Mouse (Mus musculus): ENCODE data around the gene Stard5. TPM values are rescaled to one million over a fixed set of nuclear protein-coding genes. Genes with fewer than 3 reads are reported as not detected.

Gene Stard5
- 32.8 and 40.5 TPM in 2 replicates for total RNA-seq (2021)
- long read RNA-seq, experiment 1, transcript Stard5-201 (6 exons, 2,483 nt), result major isoform, 47 of 57 reads
- long read RNA-seq, experiment 1, partial matches to known transcripts, result 0 of 57 reads
- long read RNA-seq, experiment 1, other reads (novel, unspliced or antisense), result 10 of 57 reads
- long read RNA-seq, experiment 2, transcript Stard5-201 (6 exons, 2,483 nt), result major isoform, 38 of 42 reads
- long read RNA-seq, experiment 2, partial matches to known transcripts, result 1 of 42 reads
- long read RNA-seq, experiment 2, other reads (novel, unspliced or antisense), result 3 of 42 reads

DNA sequence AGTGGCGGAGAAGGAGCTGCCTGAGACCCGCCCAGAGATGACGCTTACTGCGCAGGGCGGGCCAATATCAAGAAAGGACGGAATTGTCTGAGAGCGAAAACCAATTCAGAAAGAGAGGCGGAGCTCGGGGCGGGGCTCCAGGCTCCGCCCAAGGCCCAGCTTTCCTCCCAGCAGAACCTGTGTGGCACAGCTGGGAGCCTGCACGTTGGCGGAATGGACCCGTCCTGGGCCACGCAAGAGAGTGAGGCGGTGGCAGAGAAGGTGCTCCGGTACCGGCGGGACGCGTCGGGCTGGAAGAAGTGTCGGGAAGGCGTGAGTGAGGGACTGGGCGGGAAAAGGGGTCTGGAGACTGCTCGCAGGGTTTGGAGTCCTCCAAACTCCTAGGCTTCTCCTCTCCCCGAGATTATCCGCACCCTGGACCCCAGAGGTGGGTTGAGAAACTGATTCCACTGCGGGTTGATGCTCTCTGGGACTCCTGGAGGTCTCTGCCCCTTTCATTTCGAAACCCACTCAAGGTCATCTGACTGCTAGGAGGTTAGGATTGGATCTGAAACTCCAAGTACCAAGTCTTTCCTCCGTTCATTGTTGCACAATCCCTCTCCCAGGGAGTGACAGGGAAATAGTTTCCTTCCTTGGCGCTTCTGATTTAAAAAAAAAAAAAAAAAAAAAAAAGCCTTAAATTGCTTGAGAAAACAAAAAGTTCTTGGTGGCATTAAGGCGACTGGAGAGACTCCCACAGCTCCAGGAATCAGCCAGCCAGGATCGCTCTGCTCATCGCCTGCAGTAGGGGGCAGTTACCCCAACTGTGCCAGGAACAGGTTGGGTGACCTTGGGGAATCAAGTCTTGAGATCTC, at the start of gene Stard5:
Gene Stard5 (plus strand): TSS at position 132 of the 854 bp plus-strand sequence.
- DNase-seq, result peak; percentile 95

DNA sequence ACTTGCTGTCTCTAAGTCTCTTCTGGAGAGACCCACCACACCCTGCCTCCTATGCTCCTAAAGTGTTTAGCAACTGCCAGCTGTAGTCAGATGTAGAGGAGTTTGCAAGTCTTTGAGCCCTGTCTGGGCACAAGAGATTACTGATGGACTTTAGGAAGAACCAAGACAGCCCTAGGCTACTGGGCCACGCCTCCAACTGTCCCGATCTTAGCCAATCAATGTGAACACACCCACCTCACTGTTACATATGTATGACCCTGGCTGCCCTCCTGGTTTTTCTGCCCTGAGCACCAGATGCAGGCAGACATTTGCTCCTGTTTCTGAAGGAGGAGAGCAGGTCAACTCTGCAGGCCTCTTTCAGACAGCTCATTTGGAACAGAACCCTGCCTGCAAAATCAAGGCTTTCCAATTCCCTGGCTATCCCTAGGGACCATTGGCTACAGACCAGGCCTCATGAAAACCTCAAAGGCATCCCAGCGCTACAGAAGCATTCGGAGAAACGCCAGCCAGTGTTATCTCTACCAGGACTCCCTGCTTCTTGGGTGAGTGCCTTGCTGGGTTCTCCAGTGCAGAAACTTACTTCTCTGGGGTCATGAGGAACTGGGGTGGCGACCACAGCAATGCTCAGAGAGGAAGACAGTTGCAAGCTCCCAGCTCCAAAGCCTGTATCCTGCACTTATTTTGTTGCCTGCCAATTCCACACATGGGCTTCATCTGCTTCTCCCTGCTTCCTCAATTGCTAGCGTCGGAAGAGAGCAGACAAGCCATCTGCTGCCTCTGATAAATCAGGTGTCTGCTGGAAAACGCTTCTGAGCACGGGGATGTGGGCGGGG, 46.9 kb upstream of the Stard5 start, which contains the start of gene Tmc3:
Gene Tmc3 (plus strand): TSS at position 289 of the 833 bp plus-strand sequence.
- DNase-seq, result peak; percentile 54

DNA sequence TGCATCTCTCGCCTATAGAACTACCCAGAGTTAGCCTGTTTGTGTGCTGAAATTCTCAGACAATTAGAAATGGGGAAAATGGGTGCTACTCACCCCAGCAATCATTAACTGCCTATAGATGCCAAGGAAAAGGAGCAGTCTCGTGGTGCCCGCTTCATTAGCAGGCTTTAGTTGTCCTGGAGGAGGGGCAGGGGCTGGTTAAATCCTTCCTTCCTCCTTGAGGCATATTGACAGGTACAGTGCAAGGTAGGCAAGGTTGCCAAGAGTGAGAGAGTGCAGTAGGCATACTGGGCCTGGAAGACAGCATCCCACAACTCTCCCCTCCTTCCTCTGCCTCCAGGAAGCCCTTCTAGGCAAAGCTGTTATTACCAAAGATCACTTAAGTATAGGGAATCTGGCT, 37.7 kb upstream of the Stard5 start:
- DNase-seq, result no peak

DNA sequence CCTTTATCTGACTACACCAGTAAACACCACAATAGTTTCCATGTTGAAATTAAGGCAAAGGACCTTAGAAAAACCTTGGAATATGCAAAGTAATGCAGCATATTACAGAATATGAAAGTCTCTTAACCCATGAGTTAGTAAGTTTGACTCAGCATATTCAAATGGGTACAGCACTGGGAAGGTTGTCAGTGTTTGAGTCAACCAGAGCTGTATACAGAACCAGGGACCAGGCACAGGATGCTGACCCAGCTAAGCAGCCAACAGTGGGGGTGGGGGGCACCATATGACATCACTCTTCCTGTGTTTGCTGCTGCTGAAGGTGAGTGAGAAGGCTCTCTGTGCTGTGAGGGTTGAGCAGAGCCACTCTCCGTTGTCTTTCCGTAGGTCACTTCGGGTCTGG, 34.7 kb upstream of the Stard5 start:
- no peak for DNase-seq

DNA sequence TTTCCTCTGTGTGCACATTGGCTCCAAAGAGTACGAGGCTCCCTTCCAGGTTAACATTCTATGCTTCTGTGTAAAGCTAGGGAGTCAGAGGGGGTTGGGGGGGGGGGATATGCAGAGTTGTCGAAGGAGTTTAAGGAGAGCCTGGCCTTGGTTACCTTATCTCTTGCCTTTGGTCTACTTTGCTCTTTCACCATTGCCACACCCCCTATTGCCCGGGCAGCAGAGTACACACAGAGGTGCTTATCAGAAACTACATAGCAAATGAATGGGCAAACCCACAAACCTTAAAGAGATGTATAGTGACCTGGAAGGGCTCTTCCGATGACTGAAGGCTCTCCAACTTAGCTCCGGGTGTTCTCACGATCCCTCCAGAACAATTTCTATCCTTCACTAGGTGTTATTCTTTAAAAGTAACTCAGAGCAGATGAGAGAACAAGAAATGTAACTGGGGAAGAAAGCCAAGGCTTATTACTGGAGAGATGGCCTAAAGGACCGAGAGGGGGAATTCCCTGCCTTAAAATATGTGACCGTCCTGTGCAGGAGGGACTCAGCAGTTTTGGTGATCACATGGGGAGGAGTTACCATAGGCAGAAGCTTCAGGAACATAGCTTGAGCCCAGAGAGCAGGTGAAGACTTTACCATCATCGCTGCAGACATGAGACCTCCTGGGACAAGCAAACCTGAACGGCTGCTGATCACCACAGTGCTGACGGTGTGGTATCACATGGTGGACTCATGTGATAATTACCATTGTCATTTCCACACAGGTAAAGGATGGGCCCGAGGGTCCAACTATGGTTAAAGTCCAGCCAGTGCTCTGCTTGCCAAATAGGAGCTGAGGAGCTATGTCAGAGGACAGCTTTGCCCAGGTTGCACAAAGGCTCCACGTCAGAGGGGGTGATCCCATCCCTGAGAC, 32.5 kb upstream of the Stard5 start:
- DNase-seq, result no peak

DNA sequence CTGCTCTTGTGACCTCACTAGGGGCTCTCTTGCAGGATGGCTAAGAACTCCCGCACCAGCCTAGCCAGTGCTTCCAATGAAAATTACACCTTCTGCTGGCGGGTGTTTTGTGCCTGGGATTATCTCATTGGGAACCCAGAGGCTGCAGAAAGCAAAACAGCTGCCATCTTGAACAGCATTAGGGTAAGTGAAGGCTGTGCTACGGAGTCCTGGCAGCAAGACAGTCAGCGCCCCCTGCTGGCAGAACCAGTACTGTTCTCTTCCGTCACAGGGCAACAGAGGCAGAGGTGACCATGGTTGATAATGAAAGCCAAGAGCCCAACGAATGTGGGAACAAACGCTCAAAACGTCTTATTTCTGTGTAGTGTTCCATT, 31.9 kb upstream of the Stard5 start:
- peak; percentile 76 for DNase-seq

DNA sequence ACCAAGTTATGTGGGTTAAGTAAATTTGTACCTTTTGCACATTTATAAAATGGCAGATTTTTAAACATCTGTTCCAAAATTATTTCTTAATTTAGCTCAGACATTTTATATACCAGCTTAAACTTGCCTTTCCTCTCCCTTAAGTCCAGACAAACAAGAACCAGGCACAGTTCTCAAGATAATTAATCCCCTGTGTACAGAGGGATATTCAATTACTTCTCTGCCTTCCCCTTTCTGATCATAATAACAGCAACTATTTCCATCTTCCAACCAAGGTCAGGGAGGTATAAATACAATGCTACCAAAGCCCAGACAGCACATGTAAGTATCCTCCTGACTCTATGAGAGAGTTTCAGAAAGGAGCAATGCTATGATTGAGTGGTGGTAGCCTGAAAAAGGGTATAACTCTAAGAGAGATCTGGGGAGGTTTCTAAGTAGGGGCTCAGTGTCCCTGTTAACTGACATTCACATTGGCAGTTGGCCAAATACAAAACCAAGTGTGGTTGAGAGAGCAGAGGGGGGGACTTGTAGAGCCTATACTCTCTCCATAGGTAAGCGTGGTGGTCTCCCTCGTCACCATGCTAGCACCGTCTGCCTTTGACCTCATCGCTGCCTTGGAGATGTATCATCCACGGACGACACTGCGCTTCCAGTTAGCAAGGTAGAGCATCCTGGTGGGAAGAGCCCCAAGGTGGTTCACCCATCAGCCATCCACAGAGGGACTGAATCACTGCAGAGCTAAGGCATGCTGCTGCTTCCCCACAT, 27.4 kb upstream of the Stard5 start:
- no peak for DNase-seq

DNA sequence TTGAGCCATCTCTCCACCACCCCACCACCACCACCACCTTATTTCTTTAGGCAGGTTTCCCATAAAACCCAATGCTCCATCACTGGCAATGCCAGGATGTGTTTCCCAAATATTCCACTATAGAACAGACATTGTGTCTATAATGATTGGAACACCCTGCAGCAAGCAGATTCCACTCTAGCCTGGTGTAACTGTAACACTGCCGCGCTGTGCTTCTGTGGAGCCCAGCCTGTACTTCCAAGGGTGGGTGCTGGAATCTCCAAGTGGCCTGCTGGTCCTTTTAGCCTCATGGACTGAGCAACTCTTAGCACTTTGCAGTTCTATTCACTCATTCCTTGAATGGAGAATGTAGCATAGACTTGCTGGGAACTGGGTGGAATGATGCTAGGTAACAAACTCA, 25.0 kb upstream of the Stard5 start:
- no peak for DNase-seq

DNA sequence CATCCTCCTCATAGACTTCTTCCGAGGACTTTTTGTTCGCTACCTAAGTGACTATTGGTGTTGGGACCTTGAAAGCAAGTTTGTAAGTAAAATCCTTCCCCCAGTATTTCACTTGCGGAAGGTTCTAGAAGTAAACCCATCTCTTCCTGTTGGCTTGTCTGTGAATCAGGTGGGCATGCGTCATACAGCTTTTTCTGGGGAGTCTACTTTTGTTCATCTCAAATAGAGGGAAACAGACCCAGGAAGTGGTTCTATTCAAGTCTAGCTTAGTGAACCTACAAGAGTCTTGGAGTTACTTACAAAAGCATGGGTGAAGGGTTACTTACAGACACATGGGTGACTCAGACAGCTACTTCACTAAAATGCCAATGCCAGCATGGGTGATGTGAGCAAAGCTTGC, 21.9 kb upstream of the Stard5 start:
- DNase-seq, result no peak

DNA sequence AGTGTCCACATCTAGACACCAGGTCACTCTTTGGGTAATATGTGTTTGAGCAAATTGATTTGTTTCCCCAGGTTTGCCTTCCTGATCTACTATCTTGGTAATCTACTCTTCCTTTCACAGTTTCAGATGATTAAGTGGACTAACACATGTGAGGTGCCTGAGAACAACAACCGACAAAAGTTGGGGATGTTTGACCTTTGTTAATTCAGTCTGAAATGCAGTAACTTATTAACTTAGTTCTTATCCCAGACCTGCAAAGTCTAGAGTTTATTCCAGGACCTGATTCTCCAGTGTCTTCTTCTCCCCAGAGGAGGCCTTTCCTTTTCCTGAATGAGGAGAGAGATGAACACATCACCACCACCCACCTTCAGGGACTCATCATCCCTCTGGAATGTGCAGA, 19.9 kb upstream of the Stard5 start:
- no peak for DNase-seq

DNA sequence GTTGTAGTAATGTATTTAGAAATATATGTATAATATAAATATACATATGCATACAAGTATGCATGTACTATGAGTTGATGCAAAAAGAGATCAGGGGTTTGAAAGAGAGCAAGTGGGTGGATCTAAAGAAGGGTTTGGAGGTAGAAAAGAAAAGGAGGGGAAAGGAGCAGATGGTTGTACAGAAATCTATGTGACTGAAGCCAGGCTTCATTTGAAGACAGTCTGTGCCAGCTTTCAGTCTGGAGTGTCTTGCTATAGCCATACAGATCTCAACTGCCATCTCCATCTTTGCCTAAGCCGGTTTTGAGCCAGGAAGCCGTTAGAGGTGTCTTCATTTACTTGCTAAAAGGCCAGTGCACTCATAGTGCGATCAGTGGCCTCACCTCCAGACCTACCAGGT, 16.5 kb upstream of the Stard5 start:
- no peak for DNase-seq

DNA sequence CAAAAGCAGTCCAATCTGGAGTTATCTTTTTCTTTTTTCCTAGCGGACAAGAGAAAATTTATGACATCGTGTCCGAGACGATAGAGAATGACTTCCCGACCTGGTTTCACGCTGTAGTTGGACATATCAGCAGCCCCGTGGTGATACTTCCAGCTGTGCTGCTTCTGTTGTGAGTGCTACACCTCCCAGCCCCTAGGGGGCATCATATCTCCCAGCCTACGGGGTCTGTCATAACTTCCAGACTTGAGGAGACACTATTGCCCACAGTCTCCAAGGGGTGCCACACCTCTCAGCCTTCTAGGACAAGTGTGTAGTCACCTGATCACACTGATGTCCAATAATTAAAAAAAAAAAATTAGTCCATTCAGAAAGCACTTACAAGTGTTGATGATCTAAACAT, 15.9 kb upstream of the Stard5 start:
- no peak for DNase-seq

DNA sequence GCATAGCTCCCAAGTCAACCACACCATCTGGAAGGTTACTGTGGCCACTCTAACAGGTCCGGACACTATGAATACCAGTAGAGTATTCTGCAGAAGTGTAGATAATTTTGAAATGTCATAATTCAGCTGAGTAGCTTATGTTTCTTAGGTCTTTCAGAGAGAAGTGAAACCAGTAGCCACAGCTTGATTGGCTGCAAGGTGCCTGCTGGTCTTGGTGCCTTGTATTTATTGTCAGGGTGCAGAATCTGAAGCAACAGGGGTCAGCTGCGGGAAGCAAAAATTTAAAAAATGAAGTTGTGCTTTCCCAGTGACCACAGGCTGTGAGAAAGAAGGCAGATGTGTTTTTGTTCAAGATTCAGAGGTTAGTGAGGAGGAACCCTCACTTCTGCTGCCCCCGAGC, 15.5 kb upstream of the Stard5 start:
- DNase-seq, result no peak

DNA sequence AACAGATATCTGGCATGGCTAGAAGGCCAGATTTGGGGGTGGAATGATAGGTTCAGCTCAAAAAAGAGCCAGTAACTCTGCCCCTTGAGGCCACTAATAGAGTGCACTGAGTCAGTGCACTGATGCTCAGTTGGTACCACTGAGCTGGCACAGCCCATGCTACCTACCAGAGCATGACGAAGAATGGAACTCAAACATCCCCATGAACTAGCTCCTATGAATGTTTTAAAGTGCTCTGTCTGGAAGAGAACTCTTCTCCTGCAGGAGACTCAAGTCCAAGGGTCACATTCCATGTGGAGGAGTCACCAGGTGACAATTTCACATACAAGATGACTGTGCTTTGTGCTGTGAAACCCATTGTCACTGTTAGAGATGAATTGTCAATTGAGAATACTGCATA, 13.1 kb upstream of the Stard5 start:
- DNase-seq, result no peak

DNA sequence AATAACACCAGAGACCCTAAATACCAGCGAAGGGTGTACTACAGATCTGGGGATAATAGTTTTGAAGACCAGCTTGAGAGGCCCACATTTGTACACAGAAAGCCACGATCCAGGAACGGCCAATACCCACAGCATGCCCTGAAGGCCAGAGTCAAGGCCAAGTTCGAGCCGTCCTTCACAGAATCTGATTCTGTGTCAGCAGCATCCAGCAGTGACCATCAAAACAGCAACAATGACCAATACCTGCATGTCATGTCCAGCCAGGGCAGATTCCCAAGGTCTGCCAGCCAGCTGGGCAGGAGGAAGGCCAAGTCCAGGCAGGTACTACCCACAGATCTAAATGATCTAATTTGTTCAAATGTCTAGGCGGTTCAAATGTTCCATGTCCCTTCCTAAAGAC, 9.2 kb upstream of the Stard5 start:
- DNase-seq, result peak; percentile 64

DNA sequence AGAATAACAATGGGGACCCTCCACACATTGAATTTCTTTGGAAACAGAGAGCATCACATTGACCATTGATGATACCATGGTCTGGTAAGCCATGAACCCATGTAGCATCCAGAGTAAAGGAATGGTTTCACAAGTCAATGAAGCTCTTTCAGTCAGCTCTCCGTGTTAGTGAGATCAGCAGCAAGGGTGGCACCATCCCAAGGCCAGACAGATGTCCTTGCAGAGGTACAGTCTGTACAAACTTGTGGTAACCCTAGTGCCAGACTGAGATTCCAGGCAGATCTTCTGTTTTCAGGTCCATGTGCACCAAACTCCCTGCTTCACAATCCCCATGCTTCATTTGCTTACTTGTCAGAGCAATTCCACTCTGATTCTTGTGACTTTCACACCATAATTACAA, 7.7 kb upstream of the Stard5 start:
- DNase-seq, result peak; percentile 47

DNA sequence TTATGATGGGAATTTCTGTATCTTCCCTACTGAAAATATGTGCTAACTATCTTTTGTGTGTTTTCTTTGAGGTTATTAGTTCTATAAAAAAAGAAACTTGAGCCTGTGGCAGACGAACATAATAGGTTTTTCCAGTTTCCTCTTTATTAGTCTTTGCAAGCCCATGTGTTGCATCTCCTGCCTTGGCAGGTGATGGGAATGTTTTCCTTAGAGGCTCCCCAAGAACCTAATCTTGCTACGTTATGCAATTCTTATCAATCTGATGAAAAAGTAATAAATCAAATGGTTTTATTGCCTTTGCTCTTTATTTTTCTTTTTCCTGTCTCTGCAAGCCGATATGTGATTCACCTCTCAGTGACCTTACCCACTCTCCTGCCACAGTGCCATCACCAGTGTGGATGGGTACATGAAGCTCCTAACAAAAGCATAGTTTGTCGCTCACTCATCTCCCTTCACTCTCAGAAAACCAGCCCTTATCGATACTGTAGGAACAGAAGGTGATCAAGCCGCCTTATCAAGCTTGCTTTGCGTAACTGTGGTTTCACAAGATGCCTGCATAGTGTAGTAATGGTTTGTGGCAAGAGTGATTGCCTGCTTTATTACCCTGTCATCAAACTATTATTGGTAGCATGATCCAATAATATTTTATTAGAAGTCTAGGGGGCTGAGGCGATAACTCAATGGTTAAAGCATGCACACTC, 5.1 kb upstream of the Stard5 start:
- DNase-seq, result no peak

DNA sequence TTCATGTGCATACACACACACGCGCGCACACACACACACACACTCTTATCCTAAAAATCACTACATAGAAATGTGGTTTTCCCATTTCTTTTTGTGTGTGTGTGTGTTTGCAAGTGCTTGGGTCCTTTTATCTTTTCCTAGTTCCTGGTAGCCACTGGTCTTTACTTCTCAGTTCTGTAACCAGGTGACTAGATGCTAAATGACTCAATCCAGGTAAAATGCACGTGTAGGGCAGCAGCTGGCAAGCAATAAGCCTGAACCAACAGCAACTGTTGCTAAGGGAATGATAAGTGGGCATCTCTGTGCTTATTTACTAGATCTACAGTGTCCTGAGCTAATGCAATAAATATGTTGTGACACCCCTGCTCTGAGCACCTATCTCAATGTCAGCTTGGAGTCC, 4.4 kb upstream of the Stard5 start:
- no peak for DNase-seq

DNA sequence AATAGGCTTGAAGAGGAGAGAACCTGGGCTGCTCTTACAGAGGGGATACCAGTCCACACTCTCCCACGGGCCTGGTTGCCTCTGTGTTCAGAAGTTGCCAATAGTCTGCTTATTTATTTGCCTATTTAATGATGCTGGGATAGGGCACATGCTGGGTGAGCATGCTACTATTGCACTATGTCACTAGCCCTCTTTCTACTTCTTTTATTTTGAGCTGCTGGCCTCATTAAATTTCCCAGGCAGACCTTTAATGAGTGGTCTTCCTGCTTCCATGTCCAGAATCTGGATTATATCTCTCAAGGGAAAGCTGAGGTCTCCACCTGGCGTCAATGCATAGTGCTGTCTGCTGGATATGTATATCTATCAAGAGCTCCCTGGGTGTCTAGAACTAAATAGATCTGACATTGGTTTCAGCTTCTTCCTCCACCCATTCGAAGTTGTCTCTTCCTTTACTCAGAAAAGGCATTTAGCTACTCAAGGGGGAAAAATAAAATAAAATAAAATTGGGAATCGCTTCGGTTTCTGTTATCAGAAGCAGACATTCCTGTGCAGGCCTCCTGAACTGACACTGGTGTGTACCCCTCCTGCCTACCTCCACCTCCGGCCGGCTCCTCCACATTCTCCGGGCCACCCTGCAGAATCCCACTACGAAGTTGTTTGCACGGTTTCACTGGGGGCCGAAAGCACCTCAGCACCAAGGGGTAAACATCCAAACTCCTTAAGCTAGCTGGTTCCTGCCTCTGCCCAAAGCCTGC, 509 bp upstream of the Stard5 start:
- no peak for DNase-seq
